Mouse (Mus musculus) lung, postnatal 25 days (tissue): ENCODE results near the gene Cep63.
A peak's percentile ranks its signal among the peaks of the same experiment; 100 is the strongest.

Experiments
- DNase-seq: peaks from one replicate; pipeline ENCODE4 v3.0.0; 2022; ENCODE audit warnings: low spot score

The Cep63 gene

GRCm38 (mm10) chr9:102631589-102632147, 5.3 kb upstream of the Cep63 start:
- no peak for DNase-seq

GRCm38 (mm10) chr9:102629052-102629451, 2.7 kb upstream of the Cep63 start:
- no peak for DNase-seq

GRCm38 (mm10) chr9:102627442-102627841, 1.1 kb upstream of the Cep63 start:
- DNase-seq = no peak

- DNase-seq = no peak
Observed at GRCm38 (mm10) chr9:102626839-102627225, 498 bp upstream of the Cep63 start.

- no peak for DNase-seq
Observed at GRCm38 (mm10) chr9:102625401-102625982, 842 bp downstream of the Cep63 start.

- DNase-seq = no peak
Observed at GRCm38 (mm10) chr9:102623581-102623980, 2.8 kb downstream of the Cep63 start.

GRCm38 (mm10) chr9:102622876-102623275, 3.5 kb downstream of the Cep63 start:
- no peak for DNase-seq

- DNase-seq = no peak
Observed at GRCm38 (mm10) chr9:102622192-102622857, 4.0 kb downstream of the Cep63 start.

- DNase-seq = no peak
Observed at GRCm38 (mm10) chr9:102621385-102621784, 4.9 kb downstream of the Cep63 start.

- no peak for DNase-seq
Observed at GRCm38 (mm10) chr9:102616267-102616666, 10.1 kb downstream of the Cep63 start.

- DNase-seq = no peak
Observed at GRCm38 (mm10) chr9:102615071-102615470, 11.3 kb downstream of the Cep63 start.

- no peak for DNase-seq
Observed at GRCm38 (mm10) chr9:102609221-102609620, 17.1 kb downstream of the Cep63 start.

GRCm38 (mm10) chr9:102607471-102607870, 18.9 kb downstream of the Cep63 start:
- DNase-seq = no peak

GRCm38 (mm10) chr9:102605162-102605561, 21.2 kb downstream of the Cep63 start:
- DNase-seq = no peak

GRCm38 (mm10) chr9:102601666-102602065, 24.7 kb downstream of the Cep63 start:
- DNase-seq = no peak

GRCm38 (mm10) chr9:102601187-102601586, 25.1 kb downstream of the Cep63 start:
- DNase-seq = no peak

GRCm38 (mm10) chr9:102595662-102596436, 30.5 kb downstream of the Cep63 start:
- no peak for DNase-seq

GRCm38 (mm10) chr9:102594667-102595393, 31.5 kb downstream of the Cep63 start:
- DNase-seq = no peak

- no peak for DNase-seq
Observed at GRCm38 (mm10) chr9:102587347-102587746, 39.0 kb downstream of the Cep63 start.

GRCm38 (mm10) chr9:102581921-102582469, 44.3 kb downstream of the Cep63 start:
- no peak for DNase-seq

GRCm38 (mm10) chr9:102577480-102577879, 48.9 kb downstream of the Cep63 start:
- DNase-seq = peak; percentile 40

GRCm38 (mm10) chr9:102572888-102573287, 53.4 kb downstream of the Cep63 start:
- peak; percentile 10 for DNase-seq
